Mouse (Mus musculus) CH12.LX (cell line): ENCODE results near the gene Ncoa3.
A peak's percentile ranks its signal among the peaks of the same experiment; 100 is the strongest.

Experiments used
- CTCF ChIP-seq, 2 experiments: IDR thresholded peaks in 1 of 2; conservative IDR thresholded peaks in 1 of 2; 2 replicates each; pipeline ENCODE4 v1.5.1; 2011 to 2012; ENCODE audit warnings: low read depth in 2 of 2, low read length in 2 of 2, improper control_type of control experiment in 1 of 2, inconsistent platforms in 1 of 2, mild to moderate bottlenecking in 1 of 2, moderate library complexity in 1 of 2
- E2F4 ChIP-seq: IDR thresholded peaks from 2 replicates; pipeline ENCODE4 v1.6.1; 2011; ENCODE audit warnings: low read depth, low read length, improper control_type of control experiment; ENCODE audit not compliant: insufficient replicate concordance
- GABPA ChIP-seq: IDR thresholded peaks from 2 replicates; pipeline ENCODE4 v1.6.1; 2012; ENCODE audit warnings: low read depth, low read length, improper control_type of control experiment, inconsistent platforms; ENCODE audit not compliant: insufficient replicate concordance
- HCFC1 ChIP-seq: IDR thresholded peaks from 2 replicates; pipeline ENCODE4 v1.6.1; 2012; ENCODE audit warnings: low read depth, mild to moderate bottlenecking, inconsistent platforms, low read length, improper control_type of control experiment
- MAFK ChIP-seq: IDR thresholded peaks from 2 replicates; pipeline ENCODE4 v1.6.1; 2011; ENCODE audit warnings: low read length, improper control_type of control experiment; ENCODE audit not compliant: insufficient replicate concordance
- MAZ ChIP-seq: IDR thresholded peaks from 2 replicates; pipeline ENCODE4 v1.6.1; 2012; ENCODE audit warnings: low read depth, mild to moderate bottlenecking, inconsistent platforms, low read length, improper control_type of control experiment, moderate library complexity
- MXI1 ChIP-seq: IDR thresholded peaks from 2 replicates; pipeline ENCODE4 v1.6.1; 2011; ENCODE audit warnings: mild to moderate bottlenecking, low read depth, low read length, improper control_type of control experiment
- NRF1 ChIP-seq: IDR thresholded peaks from 2 replicates; pipeline ENCODE4 v1.6.1; 2014; ENCODE audit warnings: low read depth, mild to moderate bottlenecking, inconsistent platforms, low read length, improper control_type of control experiment, moderate library complexity
- POLR2A ChIP-seq: IDR thresholded peaks from 2 replicates; pipeline ENCODE4 v1.6.1; 2011; ENCODE audit warnings: low read depth, mild to moderate bottlenecking, improper control_type of control experiment, low read length
- ZC3H11A ChIP-seq: IDR thresholded peaks from 2 replicates; pipeline ENCODE4 v1.6.1; 2012; ENCODE audit warnings: low read depth, mild to moderate bottlenecking, inconsistent platforms, low read length, improper control_type of control experiment

- no peak for TF ChIP-seq MXI1
- TF ChIP-seq CTCF (conservative IDR thresholded peaks at IDR 0.05 in 1 of 2, IDR thresholded peaks at IDR 0.05 in 1 of 2; ENCODE audit: low read depth in 2 of 2, low read length in 2 of 2): peak in 1 of 2 experiments; percentile 25; a peak in 1 of 4 replicates
- no peak for TF ChIP-seq ZC3H11A
- no peak for TF ChIP-seq POLR2A
- TF ChIP-seq NRF1: no peak
- no peak for TF ChIP-seq E2F4
- TF ChIP-seq MAFK: no peak
- no peak for TF ChIP-seq MAZ
- no peak for TF ChIP-seq HCFC1
- TF ChIP-seq GABPA: no peak
These were observed 5.0 kb downstream of the Ncoa3 start for GRCm38 (mm10) chr2:165997256-165997967.
